Mouse (Mus musculus): Measurements from ENCODE around the gene Mcrip1.

DNA sequence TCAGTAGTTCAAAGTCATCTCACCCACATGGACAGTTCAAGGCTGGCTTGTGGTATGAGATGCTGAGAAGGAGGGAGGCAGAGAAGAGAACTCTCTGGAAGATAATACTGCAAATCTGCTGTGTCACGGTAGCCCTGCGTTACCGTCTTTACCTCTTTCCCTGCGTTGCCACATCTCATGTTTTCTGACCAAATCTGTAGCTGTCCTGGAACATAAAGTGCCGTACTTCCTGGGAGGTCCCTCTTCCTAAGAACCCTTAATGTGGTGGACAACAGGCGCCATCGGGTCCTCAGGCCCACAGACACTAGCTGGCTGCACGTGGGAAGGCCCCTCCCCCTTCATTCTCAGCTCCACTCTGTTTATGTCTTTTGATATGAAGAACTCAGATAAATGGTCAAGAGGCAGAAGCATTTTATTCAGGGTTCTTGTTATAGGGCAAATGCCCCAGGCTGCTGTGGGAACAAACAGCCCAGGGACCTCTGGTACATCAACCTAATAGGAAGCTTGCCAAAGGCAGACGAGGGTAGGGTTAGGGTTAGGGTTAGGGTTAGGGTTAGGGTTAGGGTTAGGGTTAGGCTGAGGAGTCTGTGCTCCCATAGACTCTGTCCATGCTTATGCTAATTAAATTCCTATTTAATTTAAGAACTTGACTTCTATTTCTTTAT is 21.7 kb downstream of the Mcrip1 start:
- TF ChIP-seq CTCF (conservative IDR thresholded peaks at IDR 0.05; ENCODE audit: low read length) (no peak), NANOG (IDR thresholded peaks at IDR 0.05; ENCODE audit: borderline replicate concordance, low read length) (no peak)

Data from E14TG2a.4 (cell line).